Mouse (Mus musculus) ES-Bruce4 (cell line): Measurements from ENCODE around the gene Lpar3.
A peak's percentile ranks its signal among the peaks of the same experiment; 100 is the strongest.

Source experiments
- CTCF ChIP-seq: IDR thresholded peaks from one replicate; pipeline ENCODE4 v1.8.1; 2011; ENCODE audit warnings: low read depth, low read length
- POLR2A ChIP-seq: IDR thresholded peaks from one replicate; pipeline ENCODE4 v1.8.1; 2011; ENCODE audit warnings: low read length; ENCODE audit not compliant: insufficient read depth

- TF ChIP-seq CTCF (peak; percentile 68), POLR2A (no peak)
These were observed 39.8 kb upstream of the Lpar3 start for GRCm38 (mm10) chr3:146180986-146181385.
